Mouse (Mus musculus) MEL (cell line): ENCODE data around the gene Acss3. TPM values are rescaled to one million over a fixed set of nuclear protein-coding genes. Genes with fewer than 3 reads are reported as not detected.

Experiments
- DNase-seq: peaks from one replicate; pipeline ENCODE4 v3.0.0; 2011; ENCODE audit warnings: low read depth, low spot score
- H3K27ac ChIP-seq: 2 replicates; pipeline ENCODE4 v1.5.1; 2012; ENCODE audit warnings: low read depth, mild to moderate bottlenecking, control low read depth, low read length, moderate library complexity; ENCODE audit not compliant: control insufficient read depth
- H3K27me3 ChIP-seq, 2 experiments: fragments of 150-350 bp in 1 of 2; sonication (generic) in 1 of 2; 2 replicates each; pipeline ENCODE4 v1.6.1; 2012; ENCODE audit warnings: low read length in 2 of 2, mild to moderate bottlenecking in 2 of 2, improper control_type of control experiment in 1 of 2, moderate library complexity in 1 of 2; ENCODE audit not compliant: insufficient read depth in 2 of 2, control insufficient read depth in 1 of 2
- H3K36me3 ChIP-seq, 2 experiments: 2 replicates each; pipeline ENCODE4 v1.6.1; 2012 to 2014; ENCODE audit warnings: low read length in 2 of 2, improper control_type of control experiment in 1 of 2, inconsistent platforms in 1 of 2, mild to moderate bottlenecking in 1 of 2; ENCODE audit not compliant: insufficient read depth in 2 of 2, control insufficient read depth in 1 of 2
- H3K4me1 ChIP-seq, 2 experiments: fragments of 150-350 bp in 1 of 2; sonication (generic) in 1 of 2; 2 replicates each; pipeline ENCODE4 v1.6.1; 2012; ENCODE audit warnings: low read length in 2 of 2, improper control_type of control experiment in 1 of 2, mild to moderate bottlenecking in 1 of 2; ENCODE audit not compliant: insufficient read depth in 2 of 2, control insufficient read depth in 1 of 2
- H3K4me3 ChIP-seq, 2 experiments: fragments of 150-350 bp in 1 of 2; sonication (generic) in 1 of 2; 2 replicates each; pipeline ENCODE4 v1.5.1; 2012; ENCODE audit warnings: low read depth in 2 of 2, low read length in 2 of 2, mild to moderate bottlenecking in 2 of 2, moderate library complexity in 2 of 2, control low read depth in 1 of 2, improper control_type of control experiment in 1 of 2; ENCODE audit not compliant: control insufficient read depth in 1 of 2, insufficient read depth in 1 of 2
- H3K79me2 ChIP-seq: 2 replicates; pipeline ENCODE4 v1.6.1; 2012; ENCODE audit warnings: mild to moderate bottlenecking, low read length, moderate library complexity; ENCODE audit not compliant: control insufficient read depth, poor library complexity, insufficient read depth
- H3K9ac ChIP-seq: 2 replicates; pipeline ENCODE4 v1.6.1; 2012; ENCODE audit warnings: low read depth, mild to moderate bottlenecking, control low read depth, low read length, moderate library complexity; ENCODE audit not compliant: control insufficient read depth, poor library complexity, severe bottlenecking
- H3K9me3 ChIP-seq: fragments of 150-350 bp; sonication (generic); replicated peaks from 2 replicates; pipeline ENCODE4 v1.6.1; 2012; ENCODE audit warnings: mild to moderate bottlenecking, low read length, improper control_type of control experiment, moderate library complexity; ENCODE audit not compliant: insufficient read depth
- BHLHE40 ChIP-seq: IDR thresholded peaks from 2 replicates; pipeline ENCODE4 v1.6.1; 2012; ENCODE audit warnings: low read depth, mild to moderate bottlenecking, inconsistent platforms, low read length, improper control_type of control experiment, borderline replicate concordance
- CHD1 ChIP-seq: IDR thresholded peaks from 2 replicates; pipeline ENCODE4 v1.6.1; 2012; ENCODE audit warnings: low read depth, mild to moderate bottlenecking, inconsistent platforms, low read length, improper control_type of control experiment
- CHD2 ChIP-seq: IDR thresholded peaks from 2 replicates; pipeline ENCODE4 v1.6.1; 2011; ENCODE audit warnings: low read length, improper control_type of control experiment
- E2F4 ChIP-seq: IDR thresholded peaks from 2 replicates; pipeline ENCODE4 v1.6.1; 2011; ENCODE audit warnings: low read depth, low read length, improper control_type of control experiment, borderline replicate concordance
- ELF1 ChIP-seq: IDR thresholded peaks from 2 replicates; pipeline ENCODE4 v1.6.1; 2014; ENCODE audit warnings: low read depth, mild to moderate bottlenecking, inconsistent platforms, low read length, improper control_type of control experiment, moderate library complexity
- EP300 ChIP-seq, 2 experiments: IDR thresholded peaks; 2 replicates each; pipeline ENCODE4 v1.6.1; 2011; ENCODE audit warnings: improper control_type of control experiment in 2 of 2, low read length in 2 of 2, low read depth in 1 of 2, mild to moderate bottlenecking in 1 of 2
- HCFC1 ChIP-seq: IDR thresholded peaks from 2 replicates; pipeline ENCODE4 v1.6.1; 2012; ENCODE audit warnings: low read depth, mild to moderate bottlenecking, inconsistent platforms, low read length, improper control_type of control experiment, moderate library complexity
- JUND ChIP-seq: IDR thresholded peaks from 2 replicates; pipeline ENCODE4 v1.6.1; 2011; ENCODE audit warnings: low read depth, mild to moderate bottlenecking, improper control_type of control experiment, low read length
- KAT2A ChIP-seq: conservative IDR thresholded peaks from 2 replicates; pipeline ENCODE4 v1.6.1; 2012; ENCODE audit warnings: low read depth, low read length, improper control_type of control experiment, inconsistent platforms
- MAX ChIP-seq: IDR thresholded peaks from 2 replicates; pipeline ENCODE4 v1.6.1; 2011; ENCODE audit warnings: low read length, improper control_type of control experiment
- NRF1 ChIP-seq: IDR thresholded peaks from 2 replicates; pipeline ENCODE4 v1.6.1; 2014; ENCODE audit warnings: low read depth, mild to moderate bottlenecking, inconsistent platforms, low read length, improper control_type of control experiment, moderate library complexity; ENCODE audit not compliant: poor library complexity, insufficient read depth, severe bottlenecking
- POLR2A ChIP-seq, 2 experiments: IDR thresholded peaks; 2 replicates each; pipeline ENCODE4 v1.6.1; 2011 to 2012; ENCODE audit warnings: low read length in 2 of 2, mild to moderate bottlenecking in 2 of 2, control low read depth in 1 of 2, improper control_type of control experiment in 1 of 2, low read depth in 1 of 2, moderate library complexity in 1 of 2; ENCODE audit not compliant: control insufficient read depth in 1 of 2, insufficient read depth in 1 of 2, poor library complexity in 1 of 2
- POLR2AphosphoS2 ChIP-seq: IDR thresholded peaks from 2 replicates; pipeline ENCODE4 v1.6.1; 2011; ENCODE audit warnings: low read length, improper control_type of control experiment
- SIN3A ChIP-seq: IDR thresholded peaks from 2 replicates; pipeline ENCODE4 v1.6.1; 2012; ENCODE audit warnings: low read length, improper control_type of control experiment, inconsistent platforms
- TAL1 ChIP-seq: IDR thresholded peaks from 2 replicates; pipeline ENCODE4 v1.6.1; 2012; ENCODE audit warnings: mild to moderate bottlenecking, inconsistent platforms, low read length, moderate library complexity, mixed read lengths
- TBP ChIP-seq: IDR thresholded peaks from 2 replicates; pipeline ENCODE4 v1.8.0; 2011; ENCODE audit warnings: low read depth, low read length, improper control_type of control experiment
- TCF12 ChIP-seq: IDR thresholded peaks from 2 replicates; pipeline ENCODE4 v1.6.1; 2014; ENCODE audit warnings: low read depth, mild to moderate bottlenecking, inconsistent platforms, low read length, improper control_type of control experiment, moderate library complexity
- USF1 ChIP-seq: IDR thresholded peaks from 2 replicates; pipeline ENCODE4 v1.6.1; 2014; ENCODE audit warnings: low read depth, mild to moderate bottlenecking, inconsistent platforms, low read length, improper control_type of control experiment, moderate library complexity
- USF2 ChIP-seq, 2 experiments: IDR thresholded peaks; 2 replicates each; pipeline ENCODE4 v1.6.1; 2011 to 2012; ENCODE audit warnings: improper control_type of control experiment in 2 of 2, low read length in 2 of 2, borderline replicate concordance in 1 of 2, inconsistent platforms in 1 of 2, low read depth in 1 of 2, mild to moderate bottlenecking in 1 of 2; ENCODE audit not compliant: insufficient read depth in 1 of 2
- ZC3H11A ChIP-seq: IDR thresholded peaks from 2 replicates; pipeline ENCODE4 v1.6.1; 2012; ENCODE audit warnings: low read depth, mild to moderate bottlenecking, inconsistent platforms, low read length, improper control_type of control experiment
- ZKSCAN1 ChIP-seq: IDR thresholded peaks from 2 replicates; pipeline ENCODE4 v1.6.1; 2012; ENCODE audit warnings: low read depth, mild to moderate bottlenecking, inconsistent platforms, low read length, improper control_type of control experiment, moderate library complexity
- ZMIZ1 ChIP-seq: IDR thresholded peaks from 2 replicates; pipeline ENCODE4 v1.6.1; 2012; ENCODE audit warnings: low read depth, mild to moderate bottlenecking, inconsistent platforms, low read length, improper control_type of control experiment, moderate library complexity
- ZNF384 ChIP-seq: IDR thresholded peaks from 2 replicates; pipeline ENCODE4 v1.6.1; 2012; ENCODE audit warnings: low read depth, mild to moderate bottlenecking, inconsistent platforms, low read length, improper control_type of control experiment
- polyA plus RNA-seq, 2 experiments: library from polyadenylated mRNA; stranded (reverse) in 1 of 2; unstranded in 1 of 2; fragments of >175 nt in 1 of 2; fragments of >200 nt in 1 of 2; gene quantifications; 2 replicates each; pipeline versions ENCODE4 v1.2.1 to v1.2.4; 2012; ENCODE audit warnings: low replicate concordance in 2 of 2, low read depth in 1 of 2; ENCODE audit not compliant: insufficient read length in 2 of 2, insufficient read depth in 1 of 2, missing spikeins in 1 of 2
- total RNA-seq: library from RNA; depleted of rRNA; stranded (reverse); fragments of 300-350 nt; gene quantifications from 2 replicates; pipeline ENCODE4 v1.2.3, GENCODE M21; 2012

Gene Acss3
- total and polyA plus RNA-seq, 3 experiments, result not detected

GRCm38 (mm10) chr10:106989478-106989877 is 134.0 kb downstream of the Acss3 start:
- no peaks in the 10 kb centered on the region for H3K79me2 ChIP-seq
- no peaks in the 10 kb centered on the region for H3K27me3 ChIP-seq
- no peak for DNase-seq
- no peaks in the 10 kb centered on the region for H3K9me3 ChIP-seq
- H3K9ac ChIP-seq, result no peak overlapping the region
- H3K4me1 ChIP-seq, result no peaks in the 10 kb centered on the region
- TF ChIP-seq EP300 (IDR thresholded peaks at IDR 0.05; ENCODE audit: low read depth in 1 of 2, low read length in 2 of 2) (no peak), ZKSCAN1 (no peak), TBP (no peak), NRF1 (no peak), ZC3H11A (no peak), POLR2A (IDR thresholded peaks at IDR 0.05; ENCODE audit: control insufficient read depth in 1 of 2, insufficient read depth in 1 of 2, low read depth in 1 of 2, low read length in 2 of 2, poor library complexity in 1 of 2) (no peak), TCF12 (no peak), CHD1 (no peak), CHD2 (no peak), JUND (no peak), ELF1 (no peak), KAT2A (no peak), MAX (no peak), E2F4 (no peak), POLR2AphosphoS2 (no peak), BHLHE40 (no peak), HCFC1 (no peak), USF1 (no peak), TAL1 (no peak), ZNF384 (no peak)
- H3K36me3 ChIP-seq, result no peaks in the 10 kb centered on the region
- no peak overlapping the region for H3K4me3 ChIP-seq
- H3K27ac ChIP-seq, result no peak overlapping the region

GRCm38 (mm10) chr10:106975193-106976141 is 148.0 kb downstream of the Acss3 start:
- Histone ChIP-seq H3K9ac (no peak overlapping the region), H3K27me3 (no peaks in the 10 kb centered on the region), H3K9me3 (no peaks in the 10 kb centered on the region), H3K4me1 (no peaks in the 10 kb centered on the region), H3K27ac (no peak overlapping the region), H3K79me2 (no peaks in the 10 kb centered on the region), H3K36me3 (no peaks in the 10 kb centered on the region), H3K4me3 (no peak overlapping the region)
- DNase-seq, result no peak
- no peak for TF ChIP-seq EP300 (IDR thresholded peaks at IDR 0.05; ENCODE audit: low read depth in 1 of 2, low read length in 2 of 2)
- TF ChIP-seq USF2 (IDR thresholded peaks at IDR 0.05; ENCODE audit: borderline replicate concordance in 1 of 2, insufficient read depth in 1 of 2, low read depth in 1 of 2, low read length in 2 of 2), result no peak
- TF ChIP-seq TBP, result no peak
- TF ChIP-seq ZMIZ1, result no peak
- no peak for TF ChIP-seq SIN3A
- no peak for TF ChIP-seq USF1
